Mouse (Mus musculus) cerebellum, adult 2 months (tissue): ENCODE measurements around the gene Samd15.

Experiments
- CTCF ChIP-seq: fragments of 200-500 bp; IDR thresholded peaks from 2 replicates; pipeline ENCODE4 v1.5.1; 2011; ENCODE audit warnings: low read depth, mild to moderate bottlenecking, control low read depth, low read length, moderate library complexity, borderline replicate concordance; ENCODE audit not compliant: insufficient read depth
- POLR2A ChIP-seq: fragments of 200-500 bp; IDR thresholded peaks from 2 replicates; pipeline ENCODE4 v1.6.1; 2011; ENCODE audit warnings: low read length, control low read depth, borderline replicate concordance; ENCODE audit not compliant: insufficient read depth

- TF ChIP-seq CTCF (no peak), POLR2A (no peak)
Observed at GRCm38 (mm10) chr12:87160815-87161214, 38.7 kb upstream of the Samd15 start.
